Mouse (Mus musculus) CH12.LX (cell line): Measurements from ENCODE around the gene Nasp. TPM values are rescaled to one million over a fixed set of nuclear protein-coding genes. Genes with fewer than 3 reads are reported as not detected.

ENCODE experiments used
- DNase-seq: peaks from one replicate; pipeline ENCODE4 v3.0.0-alpha.2; 2013; ENCODE audit errors: extremely low read depth
- H3K27ac ChIP-seq: 2 replicates; pipeline ENCODE4 v1.5.1; 2012; ENCODE audit warnings: low read depth, mild to moderate bottlenecking, control low read depth, moderate library complexity; ENCODE audit not compliant: insufficient read depth
- H3K27me3 ChIP-seq: replicated peaks from 2 replicates; pipeline ENCODE3; 2012; ENCODE audit warnings: inconsistent platforms
- H3K36me3 ChIP-seq, 2 experiments: replicated peaks in 1 of 2; 2 replicates each; pipeline versions ENCODE3 to v1.6.1; 2012; ENCODE audit warnings: inconsistent platforms in 1 of 2, low read length in 1 of 2, mild to moderate bottlenecking in 1 of 2, mixed read lengths in 1 of 2, moderate library complexity in 1 of 2; ENCODE audit not compliant: control insufficient read depth in 1 of 2, insufficient read depth in 1 of 2
- H3K4me1 ChIP-seq, 2 experiments: 2 replicates each; pipeline ENCODE4 v1.6.1; 2012; ENCODE audit warnings: inconsistent platforms in 1 of 2, moderate library complexity in 1 of 2; ENCODE audit not compliant: insufficient read depth in 2 of 2, control insufficient read depth in 1 of 2
- H3K4me2 ChIP-seq: 2 replicates; pipeline ENCODE4 v1.6.1; 2012; ENCODE audit warnings: low read depth, mild to moderate bottlenecking, control low read depth; ENCODE audit not compliant: poor library complexity, insufficient read depth, severe bottlenecking
- H3K4me3 ChIP-seq, 3 experiments: fragments of 150-350 bp in 1 of 3; sonication (generic) in 1 of 3; replicated peaks in 1 of 3; 2 replicates each; pipeline versions ENCODE3 to v1.5.1; 2011 to 2012; ENCODE audit warnings: low read depth in 2 of 3, low read length in 2 of 3, mild to moderate bottlenecking in 2 of 3, moderate library complexity in 2 of 3, control low read depth in 1 of 3, improper control_type of control experiment in 1 of 3, inconsistent platforms in 1 of 3, mixed read lengths in 1 of 3; ENCODE audit not compliant: poor library complexity in 1 of 3
- H3K79me2 ChIP-seq: replicated peaks from 2 replicates; pipeline ENCODE4 v1.6.1; 2012; ENCODE audit warnings: mild to moderate bottlenecking, moderate library complexity; ENCODE audit not compliant: control insufficient read depth, poor library complexity, insufficient read depth, severe bottlenecking; ENCODE audit errors: extremely low read depth
- H3K9ac ChIP-seq: 2 replicates; pipeline ENCODE4 v1.6.1; 2012; ENCODE audit warnings: low read depth, mild to moderate bottlenecking, control low read depth, moderate library complexity; ENCODE audit not compliant: insufficient read depth
- H3K9me3 ChIP-seq: replicated peaks from 2 replicates; pipeline ENCODE3; 2012; ENCODE audit warnings: low read length, inconsistent platforms, mixed read lengths
- BHLHE40 ChIP-seq: IDR thresholded peaks from 2 replicates; pipeline ENCODE4 v1.6.1; 2011; ENCODE audit warnings: mild to moderate bottlenecking, low read depth, low read length, improper control_type of control experiment
- CHD1 ChIP-seq: IDR thresholded peaks from 2 replicates; pipeline ENCODE4 v1.6.1; 2012; ENCODE audit warnings: low read depth, low read length, improper control_type of control experiment, inconsistent platforms
- CHD2 ChIP-seq: IDR thresholded peaks from 2 replicates; pipeline ENCODE4 v1.6.1; 2011; ENCODE audit warnings: low read length, improper control_type of control experiment
- CTCF ChIP-seq, 2 experiments: IDR thresholded peaks in 1 of 2; conservative IDR thresholded peaks in 1 of 2; 2 replicates each; pipeline ENCODE4 v1.5.1; 2011 to 2012; ENCODE audit warnings: low read depth in 2 of 2, low read length in 2 of 2, improper control_type of control experiment in 1 of 2, inconsistent platforms in 1 of 2, mild to moderate bottlenecking in 1 of 2, moderate library complexity in 1 of 2
- E2F4 ChIP-seq: IDR thresholded peaks from 2 replicates; pipeline ENCODE4 v1.6.1; 2011; ENCODE audit warnings: low read depth, low read length, improper control_type of control experiment; ENCODE audit not compliant: insufficient replicate concordance
- ELF1 ChIP-seq: IDR thresholded peaks from 2 replicates; pipeline ENCODE4 v1.6.1; 2014; ENCODE audit warnings: low read depth, mild to moderate bottlenecking, inconsistent platforms, low read length, improper control_type of control experiment
- EP300 ChIP-seq: IDR thresholded peaks from 2 replicates; pipeline ENCODE4 v1.6.1; 2011; ENCODE audit warnings: low read length, improper control_type of control experiment
- ETS1 ChIP-seq: conservative IDR thresholded peaks from 2 replicates; pipeline ENCODE4 v1.6.1; 2012; ENCODE audit warnings: low read depth, mild to moderate bottlenecking, inconsistent platforms, low read length, improper control_type of control experiment, moderate library complexity
- GABPA ChIP-seq: IDR thresholded peaks from 2 replicates; pipeline ENCODE4 v1.6.1; 2012; ENCODE audit warnings: low read depth, low read length, improper control_type of control experiment, inconsistent platforms; ENCODE audit not compliant: insufficient replicate concordance
- HCFC1 ChIP-seq: IDR thresholded peaks from 2 replicates; pipeline ENCODE4 v1.6.1; 2012; ENCODE audit warnings: low read depth, mild to moderate bottlenecking, inconsistent platforms, low read length, improper control_type of control experiment
- IRF4 ChIP-seq: IDR thresholded peaks from 2 replicates; pipeline ENCODE4 v1.6.1; 2014; ENCODE audit warnings: low read depth, mild to moderate bottlenecking, inconsistent platforms, low read length, improper control_type of control experiment
- JUN ChIP-seq: IDR thresholded peaks from 2 replicates; pipeline ENCODE4 v1.6.1; 2011; ENCODE audit warnings: low read depth, mild to moderate bottlenecking, low read length, improper control_type of control experiment, moderate library complexity; ENCODE audit not compliant: insufficient read depth
- KAT2A ChIP-seq: IDR thresholded peaks from 2 replicates; pipeline ENCODE4 v1.6.1; 2012; ENCODE audit warnings: low read length, improper control_type of control experiment, inconsistent platforms; ENCODE audit not compliant: insufficient replicate concordance
- MAFK ChIP-seq: IDR thresholded peaks from 2 replicates; pipeline ENCODE4 v1.6.1; 2011; ENCODE audit warnings: low read length, improper control_type of control experiment; ENCODE audit not compliant: insufficient replicate concordance
- MAX ChIP-seq: IDR thresholded peaks from 2 replicates; pipeline ENCODE4 v1.6.1; 2011; ENCODE audit warnings: low read length, improper control_type of control experiment
- MAZ ChIP-seq: IDR thresholded peaks from 2 replicates; pipeline ENCODE4 v1.6.1; 2012; ENCODE audit warnings: low read depth, mild to moderate bottlenecking, inconsistent platforms, low read length, improper control_type of control experiment, moderate library complexity
- MEF2A ChIP-seq: IDR thresholded peaks from 2 replicates; pipeline ENCODE4 v1.6.1; 2014; ENCODE audit warnings: low read depth, mild to moderate bottlenecking, inconsistent platforms, low read length, improper control_type of control experiment, borderline replicate concordance
- MXI1 ChIP-seq: IDR thresholded peaks from 2 replicates; pipeline ENCODE4 v1.6.1; 2011; ENCODE audit warnings: mild to moderate bottlenecking, low read depth, low read length, improper control_type of control experiment
- MYC ChIP-seq: IDR thresholded peaks from 2 replicates; pipeline ENCODE4 v1.6.1; 2011; ENCODE audit warnings: low read depth, mild to moderate bottlenecking, improper control_type of control experiment, low read length
- NELFE ChIP-seq: IDR thresholded peaks from 2 replicates; pipeline ENCODE4 v1.6.1; 2011; ENCODE audit warnings: low read depth, low read length, improper control_type of control experiment
- NRF1 ChIP-seq: IDR thresholded peaks from 2 replicates; pipeline ENCODE4 v1.6.1; 2014; ENCODE audit warnings: low read depth, mild to moderate bottlenecking, inconsistent platforms, low read length, improper control_type of control experiment, moderate library complexity
- PAX5 ChIP-seq: IDR thresholded peaks from 2 replicates; pipeline ENCODE4 v1.6.1; 2012; ENCODE audit warnings: low read length, inconsistent platforms, mixed read lengths
- POLR2A ChIP-seq: IDR thresholded peaks from 2 replicates; pipeline ENCODE4 v1.6.1; 2011; ENCODE audit warnings: low read depth, mild to moderate bottlenecking, improper control_type of control experiment, low read length
- POLR2AphosphoS2 ChIP-seq: IDR thresholded peaks from 2 replicates; pipeline ENCODE4 v1.6.1; 2011; ENCODE audit warnings: low read depth, low read length, improper control_type of control experiment
- RAD21 ChIP-seq: IDR thresholded peaks from 2 replicates; pipeline ENCODE4 v1.6.1; 2011; ENCODE audit warnings: low read depth, mild to moderate bottlenecking, low read length, improper control_type of control experiment, moderate library complexity
- RCOR1 ChIP-seq: conservative IDR thresholded peaks from 2 replicates; pipeline ENCODE4 v1.6.1; 2012; ENCODE audit warnings: low read depth, mild to moderate bottlenecking, inconsistent platforms, low read length, improper control_type of control experiment
- SIN3A ChIP-seq: IDR thresholded peaks from 2 replicates; pipeline ENCODE4 v1.6.1; 2012; ENCODE audit warnings: low read length, improper control_type of control experiment, inconsistent platforms
- SMC3 ChIP-seq: IDR thresholded peaks from 2 replicates; pipeline ENCODE4 v1.6.1; 2011; ENCODE audit warnings: low read depth, low read length, improper control_type of control experiment
- TBP ChIP-seq: conservative IDR thresholded peaks from 2 replicates; pipeline ENCODE4 v1.6.1; 2011; ENCODE audit warnings: low read depth, low read length, improper control_type of control experiment
- TCF12 ChIP-seq: IDR thresholded peaks from 2 replicates; pipeline ENCODE4 v1.6.1; 2014; ENCODE audit warnings: low read depth, mild to moderate bottlenecking, inconsistent platforms, low read length, improper control_type of control experiment
- UBTF ChIP-seq: IDR thresholded peaks from 2 replicates; pipeline ENCODE4 v1.6.1; 2012; ENCODE audit warnings: low read depth, mild to moderate bottlenecking, inconsistent platforms, low read length, improper control_type of control experiment, moderate library complexity
- USF1 ChIP-seq: IDR thresholded peaks from 2 replicates; pipeline ENCODE4 v1.6.1; 2014; ENCODE audit warnings: low read depth, mild to moderate bottlenecking, inconsistent platforms, low read length, improper control_type of control experiment
- USF2 ChIP-seq: conservative IDR thresholded peaks from 2 replicates; pipeline ENCODE4 v1.6.1; 2011; ENCODE audit warnings: low read depth, low read length, improper control_type of control experiment
- ZC3H11A ChIP-seq: IDR thresholded peaks from 2 replicates; pipeline ENCODE4 v1.6.1; 2012; ENCODE audit warnings: low read depth, mild to moderate bottlenecking, inconsistent platforms, low read length, improper control_type of control experiment
- ZKSCAN1 ChIP-seq: IDR thresholded peaks from 2 replicates; pipeline ENCODE4 v1.6.1; 2012; ENCODE audit warnings: low read depth, inconsistent platforms, low read length, improper control_type of control experiment, borderline replicate concordance
- ZMIZ1 ChIP-seq: IDR thresholded peaks from 2 replicates; pipeline ENCODE4 v1.6.1; 2012; ENCODE audit warnings: low read depth, mild to moderate bottlenecking, inconsistent platforms, low read length, improper control_type of control experiment
- ZNF384 ChIP-seq: IDR thresholded peaks from 2 replicates; pipeline ENCODE4 v1.6.1; 2012; ENCODE audit warnings: low read depth, low read length, improper control_type of control experiment, inconsistent platforms
- dilution Hi-C: fragments of 300-500 bp; cut with MboI; formaldehyde crosslinking; loops from 2 replicates; pipeline ENCODE4 v1.14.3; 2020; ENCODE audit warnings: low sequenced_read_pairs; ENCODE audit not compliant: extremely low pct_unique_long_range_greater_than_20kb, extremely low pct_ligation_motif_present
- in situ Hi-C: fragments of 300-500 bp; cut with MboI; formaldehyde crosslinking; loops from 3 replicates; pipeline ENCODE4 v1.14.3; 2019; ENCODE audit warnings: low sequenced_read_pairs, low pct_ligation_motif_present, low pct_unique_long_range_greater_than_20kb, mixed read lengths
- polyA plus RNA-seq: library from polyadenylated mRNA; unstranded; fragments of >175 nt; gene quantifications from 2 replicates; pipeline ENCODE4 v1.2.1, GENCODE M21; 2012; ENCODE audit warnings: low read depth; ENCODE audit not compliant: insufficient read length
- total RNA-seq, 2 experiments: library from RNA; depleted of rRNA; stranded (reverse); fragments of 300-350 nt in 1 of 2; fragments of >200 nt in 1 of 2; gene quantifications; 2 replicates each; pipeline ENCODE4 v1.2.3; 2012 to 2014

Nasp gene
- total and polyA plus RNA-seq, 3 experiments = 139 to 347 (median 308) TPM

DNA sequence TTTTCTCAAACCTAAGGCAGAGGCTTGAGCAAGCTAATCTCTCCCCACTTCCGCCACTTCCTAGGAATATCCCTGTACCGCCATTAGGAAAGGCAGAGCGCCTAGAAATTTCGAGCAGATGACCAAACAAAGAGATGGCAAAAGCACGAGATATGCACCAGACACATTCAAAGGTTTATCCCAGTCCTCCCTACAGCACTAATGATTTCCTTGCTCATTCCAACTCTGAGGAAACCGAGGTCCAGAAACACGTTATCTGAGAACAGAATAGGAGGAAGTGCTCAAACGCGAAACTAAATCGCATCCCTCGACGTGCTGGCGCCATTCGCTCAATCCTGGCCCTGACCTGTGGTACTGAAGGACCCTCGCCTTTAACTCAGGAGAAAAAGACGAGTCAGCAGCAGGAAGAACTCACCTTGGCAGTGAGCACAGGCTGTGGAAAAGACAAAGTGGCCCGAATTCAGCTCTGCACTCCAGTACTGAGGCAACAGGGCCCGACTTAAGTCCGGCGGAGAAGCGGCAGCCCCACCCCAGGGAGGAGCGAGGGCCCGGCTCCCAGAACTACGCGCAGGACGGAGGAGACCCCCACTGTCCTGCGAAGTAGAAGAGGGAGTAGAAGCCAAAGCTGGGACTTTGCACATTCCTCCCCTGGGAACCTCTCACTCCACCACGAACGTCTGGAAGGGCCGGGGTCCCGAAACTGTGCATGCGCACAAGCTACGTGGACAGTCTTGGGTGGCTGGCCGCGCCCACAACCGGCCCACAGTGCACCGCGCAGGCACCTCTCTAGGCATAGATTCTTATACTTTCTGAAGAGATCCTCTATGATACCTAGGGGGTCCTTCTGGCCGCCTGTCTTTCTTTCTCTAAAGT, 23.4 kb upstream of the Nasp start, which contains the start of gene Akr1a1:
Gene Akr1a1, minus strand, starts transcription at position 757 of the 873 bp plus-strand sequence.
- Histone ChIP-seq H3K4me2 (peak within 1 kb of the TSS; percentile 79), H3K36me3 (peaks cover 13 to 26% of the 10 kb centered on the region in 2 experiments), H3K27ac (peak within 1 kb of the TSS; percentile 51), H3K4me1 (peaks cover 3 to 54% of the 10 kb centered on the region in 2 experiments; a peak in 3 of 4 replicates), H3K79me2 (peaks cover 51% of the 10 kb centered on the region), H3K9me3 (no peaks in the 10 kb centered on the region), H3K27me3 (no peaks in the 10 kb centered on the region), H3K9ac (peak within 1 kb of the TSS; percentile 82), H3K4me3 (peak within 1 kb of the TSS; percentile 59 to 91 (median 84))
- in situ Hi-C loops = no loop called here
- peak; percentile 89 for DNase-seq
- dilution Hi-C loops = no loop called here
- TF ChIP-seq NRF1 (peak; percentile 82), GABPA (peak; percentile 67), E2F4 (no peak), ETS1 (no peak; the same call in 1 of the 2 replicates), POLR2A (peak; percentile 87), UBTF (no peak; the same call in 1 of the 2 replicates), POLR2AphosphoS2 (peak; percentile 78; the same call in 1 of the 2 replicates), USF1 (no peak), MYC (peak; percentile 82), USF2 (no peak), MEF2A (no peak; the same call in 1 of the 2 replicates), BHLHE40 (peak; percentile 32; the same call in 1 of the 2 replicates), TCF12 (peak; percentile 86), HCFC1 (peak; percentile 89), ZKSCAN1 (no peak), IRF4 (0 out of 2 replicates have a peak, but pooled peaks have one; percentile 15), ELF1 (peak; percentile 50; the same call in 1 of the 2 replicates), NELFE (peak; percentile 82), MAX (peak; percentile 47; the same call in 1 of the 2 replicates), ZNF384 (no peak), JUN (no peak), MXI1 (peak; percentile 56), CHD1 (no peak), MAZ (0 out of 2 replicates have a peak, but pooled peaks have one; percentile 35), RAD21 (no peak), SIN3A (no peak; the same call in none of the 2 replicates), TBP (peak; percentile 97), MAFK (0 out of 2 replicates have a peak, but pooled peaks have one; percentile 8), EP300 (no peak), RCOR1 (0 out of 2 replicates have a peak, but pooled peaks have one; percentile 15), SMC3 (no peak), CHD2 (no peak; the same call in 1 of the 2 replicates), PAX5 (no peak), ZC3H11A (no peak), CTCF (conservative IDR thresholded peaks at IDR 0.05 in 1 of 2, IDR thresholded peaks at IDR 0.05 in 1 of 2; ENCODE audit: low read depth in 2 of 2, low read length in 2 of 2) (no peak), ZMIZ1 (peak; percentile 73; the same call in 1 of the 2 replicates), KAT2A (peak; percentile 74; the same call in 1 of the 2 replicates)
